In genomic region chr14:13812801-13813479, GRCm38 (mm10) we compare ENCODE assay signal across 12 mouse cellular contexts.
DNase-seq lines count a peak whose midpoint lies in the region; ATAC-seq and TF ChIP-seq lines count a peak whose summit lies in the region.
"Had no signal": no experiment of that assay in that cellular context is flagged by ENCODE, and none has a peak within 500 bp of the region (broad histone marks: within the 10 kb centered on the region; RNA-seq: fewer than 3 reads in every experiment).

No protein-coding gene starts in this region.

- ATAC-seq in intestine, postnatal 0 days: no peak
- no peak for ATAC-seq in intestine, embryonic 15.5 days
- ATAC-seq in hindbrain, embryonic 14.5 days (ENCODE audit: low FRiP score): peak; percentile 40; the same call in 1 of the 2 replicates
- ATAC-seq in midbrain, postnatal 0 days (ENCODE audit: low FRiP score): peak; percentile 69; the same call in 1 of the 2 replicates

- no peak overlapping the region for H3K4me2 ChIP-seq in intestine, postnatal 0 days (replicated peaks; ENCODE audit: low read depth)
- no peak overlapping the region for H3K4me2 ChIP-seq in intestine, embryonic 15.5 days (replicated peaks)
- H3K4me2 ChIP-seq in hindbrain, embryonic 14.5 days (replicated peaks): no peak overlapping the region
- no peak overlapping the region for H3K4me2 ChIP-seq in midbrain, postnatal 0 days (ENCODE audit: low read depth, low read length, poor library complexity, severe bottlenecking)

- 0 out of 2 replicates have a peak, but pooled peaks have one; percentile 9 for TF ChIP-seq CTCF in intestine, postnatal 0 days (IDR thresholded peaks at IDR 0.05; ENCODE audit: low read depth)
- TF ChIP-seq CTCF in midbrain, postnatal 0 days (IDR thresholded peaks at IDR 0.05): peak; percentile 55

- H3K9ac ChIP-seq in intestine, postnatal 0 days (ENCODE audit: low read depth, low read length): no peak overlapping the region
- H3K9ac ChIP-seq in intestine, embryonic 15.5 days: no peak overlapping the region
- no peak overlapping the region for H3K9ac ChIP-seq in hindbrain, embryonic 14.5 days
- no peak overlapping the region for H3K9ac ChIP-seq in midbrain, postnatal 0 days (replicated peaks; ENCODE audit: low read length, poor library complexity, severe bottlenecking)

- H3K27ac ChIP-seq in intestine, postnatal 0 days (ENCODE audit: low read depth, low read length): no peak overlapping the region
- H3K27ac ChIP-seq in intestine, embryonic 15.5 days: no peak overlapping the region
- H3K27ac ChIP-seq in hindbrain, embryonic 14.5 days: no peak overlapping the region
- H3K27ac ChIP-seq in midbrain, postnatal 0 days (ENCODE audit: low read depth, low read length): no peak overlapping the region
- no peak overlapping the region for H3K27ac ChIP-seq in heart, embryonic 10.5 days

- no peaks in the 10 kb centered on the region for H3K4me1 ChIP-seq in intestine, postnatal 0 days (replicated peaks; ENCODE audit: control insufficient read depth, insufficient read depth, low read length)
- no peaks in the 10 kb centered on the region for H3K4me1 ChIP-seq in intestine, embryonic 15.5 days (replicated peaks)
- H3K4me1 ChIP-seq in hindbrain, embryonic 14.5 days (replicated peaks; ENCODE audit: control insufficient read depth, insufficient read depth, low read length): no peaks in the 10 kb centered on the region
- no peaks in the 10 kb centered on the region for H3K4me1 ChIP-seq in midbrain, postnatal 0 days (ENCODE audit: insufficient read depth, low read length)
- no peaks in the 10 kb centered on the region for H3K4me1 ChIP-seq in heart, embryonic 10.5 days
- H3K4me1 ChIP-seq: megakaryocyte, embryonic 14.5 days had no signal

- peak; percentile 52 for DNase-seq in brain, embryonic 18.5 days (ENCODE audit: low read depth, low spot score)
- DNase-seq in hindbrain, embryonic 14.5 days (ENCODE audit: low spot score): no peak
- peak; percentile 41 for DNase-seq in midbrain, postnatal 0 days (ENCODE audit: low spot score)
- no peak for DNase-seq in adrenal gland, postnatal 14 days
- DNase-seq in heart, embryonic 10.5 days (ENCODE audit: low spot score): no peak
- DNase-seq: cerebellum, postnatal 14 days; heart, postnatal 14 days; spleen, adult 18-20 months; thymus, adult 18-20 months had no signal

- H3K36me3 ChIP-seq in intestine, postnatal 0 days (ENCODE audit: control insufficient read depth, insufficient read depth): no peaks in the 10 kb centered on the region
- H3K36me3 ChIP-seq in intestine, embryonic 15.5 days: no peaks in the 10 kb centered on the region
- H3K36me3 ChIP-seq in hindbrain, embryonic 14.5 days (replicated peaks; ENCODE audit: control insufficient read depth, insufficient read depth): no peaks in the 10 kb centered on the region
- no peaks in the 10 kb centered on the region for H3K36me3 ChIP-seq in midbrain, postnatal 0 days (ENCODE audit: insufficient read depth, low read length)
- no peaks in the 10 kb centered on the region for H3K36me3 ChIP-seq in heart, embryonic 10.5 days

- H3K4me3 ChIP-seq in intestine, postnatal 0 days (ENCODE audit: low read depth, low read length): no peak overlapping the region
- no peak overlapping the region for H3K4me3 ChIP-seq in intestine, embryonic 15.5 days (replicated peaks)
- H3K4me3 ChIP-seq in hindbrain, embryonic 14.5 days (replicated peaks; ENCODE audit: low read length): no peak overlapping the region
- H3K4me3 ChIP-seq in midbrain, postnatal 0 days (ENCODE audit: low read depth, low read length): no peak overlapping the region
- H3K4me3 ChIP-seq in heart, embryonic 10.5 days: no peak overlapping the region
- H3K4me3 ChIP-seq: megakaryocyte, embryonic 14.5 days had no signal

- 83% methylated on average over 3 of the region's 3 CpGs for WGBS in intestine, postnatal 0 days
- WGBS in intestine, embryonic 15.5 days: 83% methylated on average over 3 of the region's 3 CpGs
- WGBS in hindbrain, embryonic 14.5 days: 91% methylated on average over 3 of the region's 3 CpGs
- WGBS in midbrain, postnatal 0 days: 78% methylated on average over 3 of the region's 3 CpGs
- WGBS in heart, embryonic 10.5 days: 86% methylated on average over 3 of the region's 3 CpGs

- H3K9me3 ChIP-seq in intestine, postnatal 0 days (ENCODE audit: control insufficient read depth): no peaks in the 10 kb centered on the region
- H3K9me3 ChIP-seq in intestine, embryonic 15.5 days: no peaks in the 10 kb centered on the region
- no peaks in the 10 kb centered on the region for H3K9me3 ChIP-seq in hindbrain, embryonic 14.5 days (ENCODE audit: control insufficient read depth, low read length)
- no peaks in the 10 kb centered on the region for H3K9me3 ChIP-seq in midbrain, postnatal 0 days (ENCODE audit: low read length)
- H3K9me3 ChIP-seq in heart, embryonic 10.5 days: no peaks in the 10 kb centered on the region
- H3K9me3 ChIP-seq: megakaryocyte, embryonic 14.5 days had no signal

- no peaks in the 10 kb centered on the region for H3K27me3 ChIP-seq in intestine, postnatal 0 days (replicated peaks; ENCODE audit: control insufficient read depth, insufficient read depth, low read length)
- no peaks in the 10 kb centered on the region for H3K27me3 ChIP-seq in intestine, embryonic 15.5 days (replicated peaks)
- no peaks in the 10 kb centered on the region for H3K27me3 ChIP-seq in hindbrain, embryonic 14.5 days (ENCODE audit: control insufficient read depth, insufficient read depth, low read length)
- H3K27me3 ChIP-seq in midbrain, postnatal 0 days (ENCODE audit: insufficient read depth, low read length): no peaks in the 10 kb centered on the region
- H3K27me3 ChIP-seq in heart, embryonic 10.5 days (ENCODE audit: insufficient read depth, poor library complexity, severe bottlenecking): no peaks in the 10 kb centered on the region
- H3K27me3 ChIP-seq: megakaryocyte, embryonic 14.5 days had no signal

Comparison
In these comparisons a context has a peak if more than half of its experiments do, and no peak if none do; other contexts are left out.
1. ATAC-seq: peak in hindbrain, embryonic 14.5 days (single experiment) and midbrain, postnatal 0 days (single experiment); none in intestine, postnatal 0 days (single experiment) and intestine, embryonic 15.5 days (single experiment).
2. DNase-seq: peak in brain, embryonic 18.5 days (single experiment) and midbrain, postnatal 0 days (single experiment); none in hindbrain, embryonic 14.5 days (single experiment), adrenal gland, postnatal 14 days (single experiment) and heart, embryonic 10.5 days (single experiment).